Mouse (Mus musculus) heart, postnatal 10 days (tissue): Measurements from ENCODE around the gene Nlrc3. TPM values are rescaled to one million over a fixed set of nuclear protein-coding genes. Genes with fewer than 3 reads are reported as not detected.
A peak's percentile ranks its signal among the peaks of the same experiment; 100 is the strongest.

ENCODE experiments used
- DNase-seq, 2 experiments: peaks; one replicate each; pipeline ENCODE4 v3.0.0; 2021
- intact Hi-C: fragments of 180-260 bp; cut with DNase I; formaldehyde crosslinking; loops from one replicate; pipeline ENCODE4 v1.15.1; 2025
- microRNA-seq, 2 experiments: library from miRNA; unstranded; fragments of <30 nt; microRNA quantifications; one replicate each; pipeline ENCODE4 v1.2.0; 2022
- total RNA-seq, 2 experiments: library from RNA; stranded (reverse); gene quantifications; 2 replicates each; pipeline ENCODE4 v1.2.3; 2021

The Nlrc3 gene
- total RNA-seq, 2 experiments from 2014 or later = 3.0 to 3.1 TPM

GRCm38 (mm10) chr16:3933536-3933935, 42.9 kb downstream of the Nlrc3 start:
- no peak for DNase-seq
- intact Hi-C loops = no loop called here

GRCm38 (mm10) chr16:3929151-3929550, 47.3 kb downstream of the Nlrc3 start:
- intact Hi-C loops = no loop called here
- peak; percentile 10 to 14 for DNase-seq

- intact Hi-C loops = no loop called here
- DNase-seq = no peak
Observed at GRCm38 (mm10) chr16:3928582-3928981, 47.9 kb downstream of the Nlrc3 start.

- intact Hi-C loops = no loop called here
- no peak for DNase-seq
Observed at GRCm38 (mm10) chr16:3923966-3924365, 52.5 kb downstream of the Nlrc3 start.

- intact Hi-C loops = no loop called here
- no peak for DNase-seq
Observed at GRCm38 (mm10) chr16:3923515-3923914, 52.9 kb downstream of the Nlrc3 start.

- no peak for DNase-seq
- intact Hi-C loops = no loop called here
Observed at GRCm38 (mm10) chr16:3920756-3921155, 55.7 kb downstream of the Nlrc3 start.

- intact Hi-C loops = loop anchor here (2.0 to 5.0 kb wide), 5 partner anchors 24 to 164 kb away; partner anchors contain the start of genes Gm20695, Slx4, Zfp174 and Zfp263
- DNase-seq = no peak
Observed at GRCm38 (mm10) chr16:3909118-3909517, 67.3 kb downstream of the Nlrc3 start.

GRCm38 (mm10) chr16:3908537-3909111, 67.8 kb downstream of the Nlrc3 start, which contains the start of the genes 1700037C18Rik and Cluap1:
Gene 1700037C18Rik, minus strand, starts transcription at chr16:3908689.
Gene Cluap1, plus strand, starts transcription at chr16:3908801.
- intact Hi-C loops = loop anchor here (2.0 to 5.0 kb wide), 5 partner anchors 24 to 164 kb away; partner anchors contain the start of genes Gm20695, Slx4, Zfp174 and Zfp263
- DNase-seq = peak; percentile 95 to 96

GRCm38 (mm10) chr16:3907471-3907870, 69.0 kb downstream of the Nlrc3 start:
- intact Hi-C loops = loop anchor here (5.0 kb wide), 1 partner anchor 95 kb away; the partner anchor contains the start of gene Slx4

GRCm38 (mm10) chr16:3896553-3896952, 79.9 kb downstream of the Nlrc3 start:
- intact Hi-C loops = no loop called here
- no peak for DNase-seq

More at GRCm38 (mm10) chr16:3907471-3907870, 69.0 kb downstream of the Nlrc3 start:
- no peak for DNase-seq

GRCm38 (mm10) chr16:3896046-3896445, 80.4 kb downstream of the Nlrc3 start:
- no peak for DNase-seq
- intact Hi-C loops = no loop called here

GRCm38 (mm10) chr16:3895173-3895792, 81.1 kb downstream of the Nlrc3 start:
- intact Hi-C loops = no loop called here
- peak; percentile 59 to 64 for DNase-seq

Small RNA genes lying within 50 kb of the gene (microRNA-seq; reads per million reads assigned to microRNA genes)
- gene Gm23493 = 0 reads per million in 2 experiments

Other genes with a start within 250 kb of the Nlrc3 start
- gene Zfp263, start 232.5 kb downstream of the Nlrc3 start, total RNA-seq = 10 to 100 TPM; 11.2 to 13.4 TPM
- not detected for gene Olfr15, start 145.8 kb downstream of the Nlrc3 start, total RNA-seq
- gene Zfp174, start 129.4 kb downstream of the Nlrc3 start, total RNA-seq = 1 to 10 TPM; 1.1 to 1.5 TPM
- 10 to 100 TPM; 56.6 to 58.7 TPM for gene Naa60, start 104.3 kb downstream of the Nlrc3 start, total RNA-seq
- gene Zfp597, start 92.1 kb downstream of the Nlrc3 start, total RNA-seq = 10 to 100 TPM; 11.3 to 12.7 TPM
- not detected for gene Gm20695, start 92.0 kb downstream of the Nlrc3 start, total RNA-seq
- gene 1700037C18Rik, start 67.9 kb downstream of the Nlrc3 start, total RNA-seq = 1 to 10 TPM; 3.6 to 4.6 TPM
- gene Cluap1, start 67.8 kb downstream of the Nlrc3 start, total RNA-seq = 10 to 100 TPM in 1 of 2 experiments, 1 to 10 TPM in 1; 9.4 to 11.3 TPM
- gene Slx4, start 27.1 kb upstream of the Nlrc3 start, total RNA-seq = 10 to 100 TPM; 11.0 to 14.4 TPM
- not detected for gene Dnase1, start 60.3 kb upstream of the Nlrc3 start, total RNA-seq
- 100 to 1,000 TPM; 154 to 164 TPM for gene Trap1, start 101.2 kb upstream of the Nlrc3 start, total RNA-seq
- 10 to 100 TPM; 56.3 to 57.2 TPM for gene Crebbp, start 237.4 kb upstream of the Nlrc3 start, total RNA-seq